Comparison of ENCODE assay signal across 26 mouse cellular contexts in the genomic region with DNA sequence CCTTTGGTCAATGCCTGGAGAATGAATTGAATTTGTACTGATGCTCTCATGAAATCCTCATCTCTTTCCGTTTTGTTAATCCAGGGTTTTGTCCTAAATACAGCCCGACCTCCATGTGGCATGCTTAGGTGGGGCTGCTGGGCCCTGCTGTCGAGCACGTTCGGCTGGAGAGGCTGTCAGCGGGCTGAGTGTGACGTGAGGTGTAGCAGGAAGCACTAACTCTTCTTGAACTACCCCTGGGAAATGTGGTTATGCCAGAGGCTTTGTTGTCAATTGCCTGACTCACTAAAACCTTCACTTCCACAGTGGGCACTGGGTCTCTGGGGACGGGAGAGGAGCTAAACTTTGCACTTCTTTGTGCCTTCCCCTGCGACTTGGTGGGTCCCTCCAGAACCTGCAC. TPM values are rescaled to one million over a fixed set of nuclear protein-coding genes. Genes with fewer than 3 reads are reported as not detected.
DNase-seq lines count a peak whose midpoint lies in the region; ATAC-seq lines count a peak whose summit lies in the region.
"Had no signal": no experiment of that assay in that cellular context is flagged by ENCODE, and none has a peak within 500 bp of the region (broad histone marks: within the 10 kb centered on the region; RNA-seq: fewer than 3 reads in every experiment).

No protein-coding gene starts in this region.

- DNase-seq in heart, adult 9 months (ENCODE audit: low spot score in 2 of 2), result no peak
- DNase-seq in thymus, postnatal 14 days, result peak; percentile 27
- DNase-seq in thymus, postnatal 36 days, result no peak
- DNase-seq in c-Kit-positive CD71-negative TER-119-negative erythroid progenitor cells, embryonic 14.5 days (ENCODE audit: low read depth), result peak; percentile 14
- peak; percentile 45 for DNase-seq in splenic B cell, adult 2 months (ENCODE audit: low read depth, low spot score)
- no peak for DNase-seq in lung, adult 18-20 months
- DNase-seq: adrenal gland, postnatal 36 days; cerebellum, adult 11-12 months; cerebellum, postnatal 10 days; forebrain, postnatal 0 days; gastrocnemius, postnatal 14 days; heart, postnatal 10 days; kidney, adult 8-10 months; kidney, postnatal 10 days; lung, postnatal 4 days; midbrain, embryonic 14.5 days; retina, postnatal 1 day; right cerebral cortex, postnatal 25 days; spleen, adult 18-20 months had no signal

- H3K36me3 ChIP-seq in heart, embryonic 13.5 days, result peaks cover 15% of the 10 kb centered on the region
- no peaks in the 10 kb centered on the region for H3K36me3 ChIP-seq in splenic B cell, adult 2 months (ENCODE audit: control insufficient read depth, insufficient read depth, low read length, poor library complexity, severe bottlenecking)
- peaks cover 13% of the 10 kb centered on the region; the same call in 1 of the 2 replicates for H3K36me3 ChIP-seq in hindbrain, embryonic 12.5 days
- H3K36me3 ChIP-seq: intestine, embryonic 15.5 days; limb, embryonic 15.5 days had no signal

- 38% methylated on average over 9 of the region's 9 CpGs for whole genome bisulfite sequencing in heart, embryonic 13.5 days
- WGBS in hindbrain, embryonic 12.5 days, result 83% methylated on average over 9 of the region's 9 CpGs

- H3K4me1 ChIP-seq in heart, embryonic 13.5 days, result peaks cover 19% of the 10 kb centered on the region
- H3K4me1 ChIP-seq in hindbrain, embryonic 12.5 days, result no peaks in the 10 kb centered on the region
- H3K4me1 ChIP-seq: intestine, embryonic 15.5 days; limb, embryonic 15.5 days; neural tube, embryonic 13.5 days had no signal

- H3K4me3 ChIP-seq in heart, embryonic 13.5 days, result no peak overlapping the region
- no peak overlapping the region for H3K4me3 ChIP-seq in hindbrain, embryonic 12.5 days
- H3K4me3 ChIP-seq: intestine, embryonic 15.5 days; limb, embryonic 15.5 days; neural tube, embryonic 13.5 days had no signal

- H3K9ac ChIP-seq in heart, embryonic 13.5 days, result peak overlapping the region; percentile 44; the same call in 1 of the 2 replicates
- H3K9ac ChIP-seq in hindbrain, embryonic 12.5 days, result no peak overlapping the region
- H3K9ac ChIP-seq: forebrain, postnatal 0 days; intestine, embryonic 15.5 days; limb, embryonic 15.5 days; liver, embryonic 14.5 days; neural tube, embryonic 13.5 days had no signal

- no peaks in the 10 kb centered on the region for H3K9me3 ChIP-seq in heart, embryonic 13.5 days
- no peaks in the 10 kb centered on the region for H3K9me3 ChIP-seq in hindbrain, embryonic 12.5 days (replicated peaks)
- H3K9me3 ChIP-seq: intestine, embryonic 15.5 days; limb, embryonic 15.5 days; neural tube, embryonic 13.5 days had no signal

- no peaks in the 10 kb centered on the region for H3K27me3 ChIP-seq in heart, embryonic 13.5 days (replicated peaks)
- H3K27me3 ChIP-seq in splenic B cell, adult 2 months (ENCODE audit: control insufficient read depth, insufficient read depth, low read length, poor library complexity, severe bottlenecking), result no peaks in the 10 kb centered on the region
- H3K27me3 ChIP-seq in hindbrain, embryonic 12.5 days, result no peaks in the 10 kb centered on the region
- H3K27me3 ChIP-seq: intestine, embryonic 15.5 days; limb, embryonic 15.5 days; neural tube, embryonic 13.5 days had no signal

- peak overlapping the region; percentile 18; the same call in 1 of the 2 replicates for H3K4me2 ChIP-seq in heart, embryonic 13.5 days
- H3K4me2 ChIP-seq in hindbrain, embryonic 12.5 days (replicated peaks), result no peak overlapping the region
- H3K4me2 ChIP-seq: intestine, embryonic 15.5 days; limb, embryonic 15.5 days; neural tube, embryonic 13.5 days had no signal

- H3K27ac ChIP-seq in heart, embryonic 13.5 days (replicated peaks), result peak overlapping the region; percentile 72
- H3K27ac ChIP-seq in hindbrain, embryonic 12.5 days, result no peak overlapping the region
- H3K27ac ChIP-seq: intestine, embryonic 15.5 days; limb, embryonic 15.5 days; liver, embryonic 14.5 days; neural tube, embryonic 13.5 days had no signal

- ATAC-seq in heart, embryonic 13.5 days (ENCODE audit: extremely low read depth, insufficient number of reproducible peaks, low FRiP score, low TSS enrichment), result no peak; the same call in 1 of the 2 replicates
- no peak for ATAC-seq in hindbrain, embryonic 12.5 days (ENCODE audit: low FRiP score)
- ATAC-seq: forebrain, postnatal 0 days; hindbrain, embryonic 16.5 days; intestine, embryonic 15.5 days had no signal

RNA-seq across cellular contexts. Expression of gene Mrpl35, which starts 38.4 kb away (rescaled TPM):
- 53.1 and 60.9 TPM in 2 replicates for polyA plus RNA-seq in heart, embryonic 13.5 days (2015; fragmentation: Nextera tagmentation; extraction: Ambion mirVana)
- polyA plus RNA-seq in hindbrain, embryonic 12.5 days (2016; fragmentation: Nextera tagmentation; extraction: Ambion mirVana), result 41.9 and 47.1 TPM in 2 replicates

RNA-seq across cellular contexts. Expression of gene Immt, which starts 42.8 kb away (rescaled TPM):
- 276 and 320 TPM in 2 replicates for polyA plus RNA-seq in heart, embryonic 13.5 days (2015; fragmentation: Nextera tagmentation; extraction: Ambion mirVana)
- polyA plus RNA-seq in hindbrain, embryonic 12.5 days (2016; fragmentation: Nextera tagmentation; extraction: Ambion mirVana), result 153 and 160 TPM in 2 replicates

Comparison
In these comparisons a context has a peak if more than half of its experiments do, and no peak if none do; other contexts are left out.
1. DNase-seq: peak in thymus, postnatal 14 days (single experiment), c-Kit-positive CD71-negative TER-119-negative erythroid progenitor cells, embryonic 14.5 days (single experiment) and splenic B cell, adult 2 months (single experiment); none in heart, adult 9 months (0 of 2), thymus, postnatal 36 days (0 of 2) and lung, adult 18-20 months (0 of 2).